Mouse (Mus musculus) cerebellum, adult 2 months (tissue): ENCODE data around the gene Prx.

Experiments used
- CTCF ChIP-seq: fragments of 200-500 bp; IDR thresholded peaks from 2 replicates; pipeline ENCODE4 v1.5.1; 2011; ENCODE audit warnings: low read depth, mild to moderate bottlenecking, control low read depth, low read length, moderate library complexity, borderline replicate concordance; ENCODE audit not compliant: insufficient read depth
- POLR2A ChIP-seq: fragments of 200-500 bp; IDR thresholded peaks from 2 replicates; pipeline ENCODE4 v1.6.1; 2011; ENCODE audit warnings: low read length, control low read depth, borderline replicate concordance; ENCODE audit not compliant: insufficient read depth

GRCm38 (mm10) chr7:27518314-27518713, 19.2 kb downstream of the Prx start:
- no peak for TF ChIP-seq CTCF
- TF ChIP-seq POLR2A, result no peak
